Mouse (Mus musculus) adipocyte (in vitro differentiated cells): ENCODE results near the gene 9930111J21Rik2.
"Not testable (repeated sequence)": the region's sequence is repeated elsewhere in the genome, so short reads cannot be mapped to it uniquely, and the experiment has no call there.

Experiments used
- DNase-seq: peaks from one replicate; pipeline ENCODE4 v3.0.0-alpha.2; 2016; ENCODE audit warnings: low spot score

The 9930111J21Rik2 gene

DNA sequence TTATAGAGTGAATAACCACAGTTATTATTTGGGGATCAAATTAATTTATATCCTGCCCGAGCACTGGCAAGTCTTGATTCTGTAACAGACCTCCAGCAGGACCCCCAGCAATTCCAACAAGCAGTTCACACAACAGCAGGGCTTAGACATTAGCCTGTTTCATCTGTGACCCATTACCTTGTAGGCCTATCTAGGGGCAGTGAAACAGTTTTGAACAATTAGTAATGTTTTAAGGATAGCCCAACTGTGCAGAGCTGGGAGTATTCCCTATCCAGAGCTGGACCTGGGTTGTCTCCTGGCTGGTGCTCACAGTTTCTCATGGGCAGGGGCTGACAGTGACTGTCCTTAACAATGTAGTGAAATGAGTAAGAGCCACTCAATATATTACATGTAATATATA is 26.0 kb upstream of the 9930111J21Rik2 start:
- no peak for DNase-seq

DNA sequence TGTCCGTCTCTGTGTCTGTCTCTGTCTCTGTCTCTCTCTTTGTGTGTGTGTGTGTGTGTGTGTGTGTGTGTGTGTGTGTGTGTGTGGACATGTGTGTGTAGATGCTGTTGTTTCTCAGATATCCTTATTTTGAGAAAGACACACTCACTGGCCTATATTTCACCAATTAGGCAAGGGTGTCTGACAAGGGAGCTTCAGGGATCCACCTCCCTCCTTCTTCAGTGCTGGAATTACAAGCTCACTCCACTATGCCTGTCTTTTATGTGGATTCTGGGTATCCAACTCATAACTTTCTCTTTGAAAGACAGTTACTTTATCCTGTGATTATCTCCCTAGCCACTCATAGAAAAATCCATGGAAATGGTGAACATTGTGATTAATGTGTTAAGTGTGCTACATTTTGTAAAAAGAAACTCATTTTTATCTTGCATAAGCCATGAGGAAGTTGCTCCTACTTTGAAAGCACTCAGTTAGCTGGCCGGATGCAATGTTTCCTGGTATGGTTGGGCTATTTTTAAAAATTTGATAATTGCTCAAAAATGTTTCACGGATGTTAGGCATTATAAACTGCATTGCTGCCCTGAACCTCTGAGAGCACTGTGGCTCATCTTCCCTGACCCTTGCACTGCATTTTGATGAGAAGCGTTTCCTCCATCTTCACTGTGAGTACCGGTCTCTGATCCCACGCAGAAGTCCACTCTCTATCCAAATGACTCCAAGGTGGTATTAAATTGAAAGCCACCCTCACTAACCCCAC is 25.1 kb upstream of the 9930111J21Rik2 start, which contains the start of gene Ifi47:
Gene Ifi47, plus strand, starts transcription at position 587 of the 757 bp plus-strand sequence.
- peak; percentile 26 for DNase-seq

DNA sequence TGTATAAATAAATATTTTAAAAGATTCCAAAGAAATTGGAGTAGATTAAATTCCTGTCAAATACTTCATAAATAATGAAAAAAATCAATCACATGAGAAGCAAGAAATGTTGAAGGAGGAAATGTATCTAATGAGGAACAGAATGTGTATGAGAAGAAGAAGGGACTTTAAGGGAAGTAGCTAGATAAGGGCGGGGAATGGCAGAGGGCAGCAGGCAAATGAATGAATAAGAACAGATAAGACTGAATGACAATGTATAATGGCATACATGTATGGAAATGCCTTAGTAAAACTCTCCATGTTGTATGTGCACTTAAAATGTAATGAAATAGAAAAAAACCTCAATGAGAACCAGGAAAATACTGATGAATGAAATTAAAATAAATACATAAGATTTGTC is 17.3 kb upstream of the 9930111J21Rik2 start:
- no peak for DNase-seq

DNA sequence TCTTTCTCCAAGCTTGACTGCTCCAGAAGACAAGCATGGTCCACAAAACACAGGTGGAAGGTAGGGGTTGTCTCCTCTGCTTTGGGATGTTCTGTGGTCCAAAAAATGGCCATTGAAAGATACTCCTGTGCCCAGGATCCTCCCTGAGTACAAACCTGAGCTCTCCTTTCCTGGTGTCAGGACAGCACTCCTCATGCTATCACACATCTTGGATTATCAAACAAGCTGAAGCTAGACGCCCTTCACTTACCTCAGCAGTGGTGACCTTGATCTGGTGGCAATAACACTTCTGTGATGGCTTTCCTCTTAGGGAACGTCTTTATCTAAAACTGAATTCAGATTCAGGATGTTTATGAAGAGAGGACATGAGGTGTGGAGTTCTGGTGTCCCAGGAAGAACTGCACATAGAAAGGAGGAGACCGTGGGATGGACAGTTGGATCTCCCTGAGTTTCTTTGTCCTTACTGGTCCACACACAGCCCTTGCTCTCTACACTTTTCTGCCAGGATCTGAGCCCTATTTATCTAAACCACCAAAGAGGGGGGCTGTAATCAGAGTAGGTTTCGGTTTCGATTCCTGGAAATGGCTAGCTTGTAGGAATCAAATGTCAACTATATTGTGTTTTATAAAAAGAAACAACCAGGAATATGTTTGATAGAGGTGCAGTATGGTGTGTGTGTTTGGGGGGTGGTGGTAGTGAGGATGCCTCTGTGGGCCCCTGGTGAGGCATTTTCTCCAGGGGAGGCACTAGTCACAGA is 12.8 kb upstream of the 9930111J21Rik2 start, which contains the start of gene Tgtp2:
Gene Tgtp2, minus strand, starts transcription at position 494 of the 757 bp plus-strand sequence.
- not testable (repeated sequence) for DNase-seq

DNA sequence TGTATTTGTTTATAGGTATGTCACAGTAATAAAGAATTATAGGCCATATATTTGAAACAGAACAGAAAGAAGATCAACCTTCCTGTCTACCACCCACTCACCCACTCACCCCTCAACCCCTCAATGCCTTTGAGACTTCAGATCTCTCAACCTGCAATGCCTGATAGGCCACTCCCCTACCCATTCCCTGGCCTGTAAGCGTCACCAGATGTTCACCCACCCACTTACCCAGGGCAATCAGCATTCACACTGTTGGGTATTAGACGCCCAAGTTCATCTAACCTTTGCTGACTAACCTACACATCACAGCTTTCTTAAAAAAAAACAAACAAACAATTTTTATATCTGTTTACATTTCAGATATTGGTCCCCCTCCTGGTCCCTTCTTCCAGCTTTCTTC is 10.8 kb upstream of the 9930111J21Rik2 start:
- not testable (repeated sequence) for DNase-seq

DNA sequence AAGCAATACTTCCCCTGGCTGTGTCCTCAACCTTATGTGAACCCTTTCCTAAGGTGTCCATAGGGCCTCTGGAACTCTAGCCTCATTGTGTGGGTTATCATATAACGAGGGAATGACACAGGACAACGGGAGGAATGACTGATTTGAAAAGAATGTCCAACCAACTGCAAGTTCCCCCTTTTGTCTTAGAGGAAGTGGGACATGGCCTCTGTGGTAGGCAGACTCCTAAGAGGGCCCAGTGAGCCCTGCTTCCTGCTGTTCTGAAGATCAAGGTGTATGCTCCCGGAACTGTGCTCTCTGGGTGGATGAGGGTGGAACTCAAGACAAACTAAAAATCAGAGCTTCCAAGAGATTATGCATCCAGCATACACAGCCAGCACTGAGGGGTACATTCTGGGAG is 9.0 kb upstream of the 9930111J21Rik2 start:
- not testable (repeated sequence) for DNase-seq

DNA sequence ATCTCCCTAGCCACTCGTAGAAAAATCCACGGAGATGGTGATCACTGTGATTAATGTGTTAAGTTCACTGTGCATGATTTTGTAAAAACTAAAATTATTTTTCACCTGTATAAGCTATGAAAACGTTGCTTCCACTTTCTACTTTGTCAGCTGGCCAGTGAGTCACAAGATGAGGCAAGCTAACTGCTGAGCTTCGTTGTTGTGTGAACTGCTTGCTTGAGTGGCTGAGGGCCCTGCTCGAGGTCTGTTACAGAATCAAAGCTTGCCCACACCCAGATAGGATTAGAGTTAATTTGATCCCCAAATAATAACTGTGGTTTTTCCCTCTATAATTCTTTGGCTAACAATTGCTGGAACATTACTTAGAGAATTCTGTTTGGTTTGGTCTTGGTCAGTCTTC is 852 bp upstream of the 9930111J21Rik2 start:
- DNase-seq: not testable (repeated sequence)

DNA sequence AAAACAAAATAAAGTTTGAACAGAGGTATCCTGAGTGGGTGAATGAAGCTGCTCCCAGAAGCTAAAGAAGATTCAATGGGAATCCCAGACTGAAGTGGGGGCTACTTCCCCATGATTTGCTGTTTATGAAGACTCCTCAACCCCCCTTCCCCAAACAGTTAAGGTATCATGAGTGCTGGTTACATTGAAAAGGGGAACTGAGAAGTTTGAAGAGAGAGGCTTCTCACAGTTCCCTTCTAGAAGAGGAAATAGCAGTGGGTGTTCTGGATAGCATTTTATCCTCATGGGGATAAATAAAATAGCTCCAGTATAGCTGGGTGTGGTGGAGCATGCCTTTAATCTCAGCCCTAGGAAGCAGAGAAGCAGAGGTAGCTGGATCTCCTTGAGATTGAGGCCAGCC is 978 bp downstream of the 9930111J21Rik2 start:
- DNase-seq: not testable (repeated sequence)

DNA sequence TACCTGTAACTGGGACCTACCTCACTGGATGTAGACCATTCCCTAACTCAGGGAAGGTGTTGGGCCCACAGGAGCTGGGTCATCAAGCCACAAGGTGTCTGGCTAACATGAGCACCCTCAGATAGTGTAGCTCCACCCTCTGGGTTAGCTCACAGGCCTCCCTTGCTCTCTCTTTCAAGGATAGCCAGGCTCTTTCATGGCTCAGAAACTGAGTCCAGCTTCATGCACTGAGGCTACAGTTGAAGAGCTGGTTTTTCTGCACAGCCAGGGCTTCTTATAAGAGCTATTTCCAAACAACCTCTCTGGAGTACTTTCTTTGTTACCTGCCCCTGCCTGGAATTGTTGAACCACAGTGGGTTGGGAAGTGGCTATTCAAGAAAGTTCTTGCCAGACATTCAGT is 39.0 kb downstream of the 9930111J21Rik2 start:
- not testable (repeated sequence) for DNase-seq

DNA sequence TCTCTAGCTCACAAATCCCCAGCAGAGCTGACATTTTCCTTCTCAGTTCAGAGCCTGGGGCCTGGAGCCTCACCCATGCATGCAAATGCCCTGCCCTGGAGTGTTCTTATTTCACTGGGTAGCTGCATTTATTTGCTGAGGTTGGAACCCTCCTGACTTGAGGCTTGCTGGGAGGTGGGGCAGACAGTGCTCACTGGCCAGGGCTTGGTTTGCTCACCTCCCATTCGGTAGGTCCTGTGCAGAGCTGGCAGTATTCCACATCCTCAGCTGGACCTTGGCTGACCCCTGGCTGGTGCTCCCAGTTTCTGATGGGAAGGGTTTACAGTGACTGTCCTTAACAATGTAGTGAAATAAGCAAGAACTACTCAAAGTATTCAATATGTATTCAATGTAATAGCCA is 44.3 kb downstream of the 9930111J21Rik2 start:
- DNase-seq: not testable (repeated sequence)

DNA sequence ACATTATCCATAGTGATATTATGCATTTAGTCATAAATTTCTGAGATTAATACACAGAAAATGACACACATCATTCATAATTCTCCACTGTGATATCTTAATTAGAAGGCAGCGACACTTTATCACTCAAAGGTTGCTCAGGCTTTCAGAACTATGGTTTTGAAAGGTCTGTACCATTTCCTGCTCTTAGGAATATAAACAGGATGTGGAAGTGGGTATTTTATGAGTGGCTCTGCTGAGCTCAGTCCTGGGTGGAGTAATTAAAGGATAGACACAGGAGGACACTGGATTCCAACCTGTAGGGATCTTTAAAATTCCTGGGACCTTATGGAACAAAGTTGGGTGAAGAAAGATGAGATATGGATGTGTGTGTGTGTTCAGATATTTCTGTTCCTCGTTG is 44.7 kb downstream of the 9930111J21Rik2 start:
- DNase-seq: not testable (repeated sequence)

DNA sequence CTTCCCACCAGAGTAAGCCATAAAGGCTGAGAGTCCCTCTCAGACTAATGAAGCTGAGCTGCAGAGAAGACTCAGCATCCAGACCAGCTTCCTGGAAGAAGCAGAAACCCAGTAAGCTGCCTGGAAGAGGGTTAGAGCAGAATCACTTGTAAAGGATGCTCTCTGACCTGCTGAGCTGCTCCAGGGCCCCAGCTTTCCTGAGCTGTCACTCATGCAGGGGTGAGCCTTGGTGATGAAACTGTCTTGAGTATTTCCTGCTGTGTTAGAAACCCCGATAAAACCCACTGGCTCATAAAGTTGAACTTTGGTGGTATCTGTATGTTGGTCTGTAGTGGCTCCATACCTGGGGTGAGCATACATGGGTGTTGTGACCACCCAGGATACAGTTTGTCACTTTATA is 50.6 kb downstream of the 9930111J21Rik2 start:
- not testable (repeated sequence) for DNase-seq

DNA sequence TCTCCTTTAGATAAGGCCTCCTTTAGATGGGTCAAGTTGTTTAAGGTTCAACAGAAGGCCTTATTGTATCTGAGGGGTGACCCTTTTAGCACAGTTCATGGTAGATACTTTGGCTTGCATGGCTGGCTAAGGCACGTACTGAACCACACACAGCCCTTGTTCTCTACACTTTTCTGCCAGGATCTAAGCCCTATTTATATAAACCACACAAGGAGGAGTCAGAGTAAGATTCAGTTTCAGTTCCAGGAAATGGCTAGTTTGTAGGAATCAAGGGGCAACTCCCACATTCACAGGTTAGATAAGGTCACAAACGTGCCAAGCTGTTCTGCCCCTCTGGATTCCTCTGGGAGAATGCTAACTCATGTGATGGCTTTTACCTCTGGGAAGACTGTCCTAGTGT is 57.0 kb downstream of the 9930111J21Rik2 start, which contains the start of gene Tgtp1:
Gene Tgtp1, minus strand, starts transcription at position 155 of the 400 bp plus-strand sequence.
- DNase-seq: not testable (repeated sequence)

DNA sequence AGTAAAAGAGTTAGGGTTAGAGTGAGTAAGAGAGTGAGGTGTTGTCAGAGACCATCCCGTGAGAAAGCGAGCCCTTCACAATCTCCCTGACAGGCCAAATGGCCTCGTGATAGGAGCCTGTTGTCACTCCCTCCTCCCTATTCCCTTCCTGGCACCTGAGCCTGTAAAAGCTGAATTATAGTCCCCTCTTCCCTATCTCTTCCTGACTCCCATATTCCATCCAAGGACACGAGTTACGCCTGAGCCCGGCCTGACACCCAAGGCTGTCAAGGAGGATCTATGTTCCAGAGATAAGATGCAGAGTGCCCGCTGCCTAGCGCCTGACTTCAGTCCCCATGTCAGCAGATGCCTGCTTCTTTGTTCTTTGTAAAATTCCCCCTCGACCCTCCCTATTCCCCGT is 57.7 kb downstream of the 9930111J21Rik2 start:
- not testable (repeated sequence) for DNase-seq

DNA sequence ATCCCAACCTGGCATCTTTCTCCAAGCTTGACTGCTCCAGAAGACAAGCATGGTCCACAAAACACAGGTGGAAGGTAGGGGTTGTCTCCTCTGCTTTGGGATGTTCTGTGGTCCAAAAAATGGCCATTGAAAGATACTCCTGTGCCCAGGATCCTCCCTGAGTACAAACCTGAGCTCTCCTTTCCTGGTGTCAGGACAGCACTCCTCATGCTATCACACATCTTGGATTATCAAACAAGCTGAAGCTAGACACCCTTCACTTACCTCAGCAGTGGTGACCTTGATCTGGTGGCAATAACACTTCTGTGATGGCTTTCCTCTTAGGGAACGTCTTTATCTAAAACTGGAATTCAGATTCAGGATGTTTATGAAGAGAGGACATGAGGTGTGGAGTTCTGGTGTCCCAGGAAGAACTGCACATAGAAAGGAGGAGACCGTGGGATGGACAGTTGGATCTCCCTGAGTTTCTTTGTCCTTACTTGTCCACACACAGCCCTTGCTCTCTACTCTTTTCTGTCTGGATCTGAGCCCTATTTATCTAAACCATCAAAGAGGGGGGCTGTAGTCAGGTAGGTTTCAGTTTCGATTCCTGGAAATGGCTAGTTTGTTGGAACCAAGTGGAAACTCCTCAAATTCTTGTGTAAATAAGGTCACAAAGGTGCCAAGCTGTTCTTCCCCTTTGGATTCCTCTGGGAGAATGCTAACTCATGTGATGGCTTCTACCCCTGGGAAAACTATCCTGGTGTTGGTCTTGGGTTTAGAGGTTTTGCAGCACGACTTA is 59.1 kb downstream of the 9930111J21Rik2 start, which contains the start of gene Gm12185:
Gene Gm12185, minus strand, starts transcription at position 487 of the 781 bp plus-strand sequence.
- DNase-seq: not testable (repeated sequence)

DNA sequence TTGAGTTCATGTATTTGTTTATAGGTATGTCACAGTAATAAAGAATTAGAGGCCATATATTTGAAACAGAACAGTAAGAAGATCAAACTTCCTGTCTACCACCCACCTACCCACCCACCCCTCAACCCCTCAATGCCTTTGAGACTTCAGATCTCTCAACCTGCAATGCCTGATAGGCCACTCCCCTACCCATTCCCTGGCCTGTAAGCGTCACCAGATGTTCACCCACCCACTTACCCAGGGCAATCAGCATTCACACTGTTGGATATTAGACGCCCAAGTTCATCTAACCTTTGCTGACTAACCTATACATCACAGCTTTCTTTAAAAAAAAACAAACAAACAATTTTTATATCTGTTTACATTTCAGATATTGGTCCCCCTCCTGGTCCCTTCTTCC is 61.1 kb downstream of the 9930111J21Rik2 start:
- DNase-seq: not testable (repeated sequence)

DNA sequence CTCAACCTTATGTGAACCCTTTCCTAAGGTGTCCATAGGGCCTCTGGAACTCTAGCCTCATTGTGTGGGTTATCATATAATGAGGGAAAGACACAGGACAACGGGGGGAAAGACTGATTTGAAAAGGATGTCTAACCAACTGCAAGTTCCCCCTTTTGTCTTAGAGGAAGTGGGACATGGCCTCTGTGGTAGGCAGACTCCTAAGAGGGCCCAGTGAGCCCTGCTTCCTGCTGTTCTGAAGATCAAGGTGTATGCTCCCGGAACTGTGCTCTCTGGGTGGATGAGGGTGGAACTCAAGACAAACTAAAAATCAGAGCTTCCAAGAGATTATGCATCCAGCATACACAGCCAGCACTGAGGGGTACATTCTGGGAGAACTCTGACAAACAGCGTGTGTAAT is 62.8 kb downstream of the 9930111J21Rik2 start:
- DNase-seq: not testable (repeated sequence)

DNA sequence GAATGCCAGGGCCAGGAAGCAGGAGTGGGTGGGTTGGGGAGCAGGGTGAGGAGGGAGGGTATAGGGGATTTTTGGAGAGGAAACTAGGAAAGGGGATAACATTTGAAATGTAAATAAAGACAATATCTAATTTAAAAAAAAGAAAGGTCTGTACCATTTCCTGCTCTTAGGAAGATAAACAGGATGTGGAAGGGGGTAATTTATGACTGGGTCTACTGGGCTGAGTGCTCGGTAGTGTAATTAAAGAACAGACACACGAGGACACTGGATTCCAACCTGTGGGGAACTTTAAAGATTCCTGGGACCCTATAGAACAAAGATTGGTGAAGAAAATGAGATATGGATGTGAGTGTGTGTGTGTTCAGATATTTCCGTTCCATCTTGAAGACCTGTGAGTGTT is 68.2 kb downstream of the 9930111J21Rik2 start:
- DNase-seq: not testable (repeated sequence)

DNA sequence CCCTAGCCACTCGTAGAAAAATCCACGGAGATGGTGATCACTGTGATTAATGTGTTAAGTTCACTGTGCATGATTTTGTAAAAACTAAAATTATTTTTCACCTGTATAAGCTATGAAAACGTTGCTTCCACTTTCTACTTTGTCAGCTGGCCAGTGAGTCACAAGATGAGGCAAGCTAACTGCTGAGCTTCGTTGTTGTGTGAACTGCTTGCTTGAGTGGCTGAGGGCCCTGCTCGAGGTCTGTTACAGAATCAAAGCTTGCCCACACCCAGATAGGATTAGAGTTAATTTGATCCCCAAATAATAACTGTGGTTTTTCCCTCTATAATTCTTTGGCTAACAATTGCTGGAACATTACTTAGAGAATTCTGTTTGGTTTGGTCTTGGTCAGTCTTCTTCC is 71.0 kb downstream of the 9930111J21Rik2 start:
- not testable (repeated sequence) for DNase-seq

DNA sequence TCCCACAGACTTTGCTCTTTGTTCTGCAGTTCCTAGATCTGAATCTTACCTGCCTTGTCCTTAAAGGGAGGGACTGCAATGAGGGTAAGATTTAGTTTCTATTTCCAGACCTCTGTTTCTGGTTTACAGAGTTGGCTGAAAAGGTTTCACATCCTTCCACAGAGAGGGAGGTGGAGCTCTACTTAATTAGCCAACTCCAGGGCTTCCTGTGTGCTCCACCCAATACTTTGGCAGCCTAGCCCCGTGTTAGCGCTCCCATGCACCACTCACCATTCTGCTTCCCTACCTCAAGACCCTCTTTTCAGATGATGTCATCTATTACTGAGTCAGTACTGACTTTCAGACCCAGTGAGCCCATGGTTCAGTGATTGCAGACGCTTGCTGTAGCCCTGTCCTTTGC is 71.8 kb downstream of the 9930111J21Rik2 start, which contains the start of gene 9930111J21Rik1:
Gene 9930111J21Rik1, minus strand, starts transcription at position 148 of the 400 bp plus-strand sequence.
- DNase-seq: not testable (repeated sequence)

DNA sequence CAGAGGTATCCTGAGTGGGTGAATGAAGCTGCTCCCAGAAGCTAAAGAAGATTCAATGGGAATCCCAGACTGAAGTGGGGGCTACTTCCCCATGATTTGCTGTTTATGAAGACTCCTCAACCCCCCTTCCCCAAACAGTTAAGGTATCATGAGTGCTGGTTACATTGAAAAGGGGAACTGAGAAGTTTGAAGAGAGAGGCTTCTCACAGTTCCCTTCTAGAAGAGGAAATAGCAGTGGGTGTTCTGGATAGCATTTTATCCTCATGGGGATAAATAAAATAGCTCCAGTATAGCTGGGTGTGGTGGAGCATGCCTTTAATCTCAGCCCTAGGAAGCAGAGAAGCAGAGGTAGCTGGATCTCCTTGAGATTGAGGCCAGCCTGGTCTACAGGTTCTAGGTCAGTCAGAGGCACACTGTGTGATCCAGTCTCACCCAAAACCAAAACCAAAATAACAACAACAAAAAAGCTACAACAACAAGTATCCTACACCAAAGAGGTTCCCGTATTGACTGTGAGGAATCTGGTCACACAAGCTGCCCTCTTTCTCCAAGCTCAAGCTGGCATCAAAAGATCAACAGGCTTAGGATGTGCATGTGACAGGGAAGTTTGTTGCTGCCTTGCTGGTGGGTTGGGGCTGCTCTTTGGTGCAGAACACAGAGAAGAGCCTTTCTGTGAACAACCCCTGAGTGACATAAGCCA is 72.7 kb downstream of the 9930111J21Rik2 start, which contains the start of gene Olfr56:
Gene Olfr56, plus strand, starts transcription at position 650 of the 700 bp plus-strand sequence.
- not testable (repeated sequence) for DNase-seq
